Mouse (Mus musculus): Measurements from ENCODE around the gene Ctcfl. TPM values are rescaled to one million over a fixed set of nuclear protein-coding genes. Genes with fewer than 3 reads are reported as not detected.
A peak's percentile ranks its signal among the peaks of the same experiment; 100 is the strongest.

Gene Ctcfl
- total RNA-seq, 2 experiments from 2014 or later, result 0.07 TPM

DNA sequence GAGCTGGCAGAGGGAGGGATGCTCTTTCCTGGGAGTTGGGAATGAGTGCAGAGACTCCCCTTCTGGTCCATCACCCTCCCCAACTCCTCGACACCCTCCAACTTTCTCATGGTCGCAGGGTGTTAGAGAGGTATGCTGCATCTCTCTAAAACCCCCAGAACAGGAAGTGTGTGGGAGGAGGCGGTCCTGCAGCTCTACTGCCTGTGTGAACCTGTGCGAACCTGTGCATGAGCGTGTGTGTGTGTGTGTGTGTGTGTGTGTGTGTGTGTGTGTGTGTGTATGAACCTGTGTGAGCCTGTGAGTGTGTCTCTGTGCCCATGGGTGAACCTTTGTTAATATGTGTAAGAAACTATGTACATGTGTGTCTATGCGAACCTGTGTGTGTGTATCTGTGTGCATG, 65.5 kb downstream of the Ctcfl start:
- intact Hi-C loops (cut with DNase I), result no loop called here

DNA sequence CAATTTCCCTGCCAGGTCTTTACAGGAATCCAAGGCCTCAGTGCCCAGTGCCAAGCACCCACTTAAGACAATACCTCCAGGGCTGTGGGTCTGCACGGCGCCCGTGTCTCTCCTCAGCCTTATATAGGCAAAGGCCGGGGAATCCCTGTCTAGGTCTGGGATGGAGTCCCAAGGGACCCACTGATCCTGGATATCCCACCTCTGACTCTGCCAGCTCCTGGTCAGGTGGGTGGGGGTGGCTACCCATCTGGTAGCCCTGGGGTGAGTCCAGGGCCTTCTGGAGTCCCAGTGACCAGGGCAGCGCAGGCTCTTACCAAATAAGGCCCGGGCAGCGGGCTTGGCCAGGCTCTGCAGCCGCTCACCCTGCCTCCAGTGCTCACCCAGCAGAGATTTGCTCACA, 66.4 kb downstream of the Ctcfl start:
- DNase-seq, result peak; percentile 19 to 36
- intact Hi-C loops (cut with DNase I), result no loop called here

More for the DNA sequence above, 65.5 kb downstream of the Ctcfl start:
- no peak for DNase-seq

DNA sequence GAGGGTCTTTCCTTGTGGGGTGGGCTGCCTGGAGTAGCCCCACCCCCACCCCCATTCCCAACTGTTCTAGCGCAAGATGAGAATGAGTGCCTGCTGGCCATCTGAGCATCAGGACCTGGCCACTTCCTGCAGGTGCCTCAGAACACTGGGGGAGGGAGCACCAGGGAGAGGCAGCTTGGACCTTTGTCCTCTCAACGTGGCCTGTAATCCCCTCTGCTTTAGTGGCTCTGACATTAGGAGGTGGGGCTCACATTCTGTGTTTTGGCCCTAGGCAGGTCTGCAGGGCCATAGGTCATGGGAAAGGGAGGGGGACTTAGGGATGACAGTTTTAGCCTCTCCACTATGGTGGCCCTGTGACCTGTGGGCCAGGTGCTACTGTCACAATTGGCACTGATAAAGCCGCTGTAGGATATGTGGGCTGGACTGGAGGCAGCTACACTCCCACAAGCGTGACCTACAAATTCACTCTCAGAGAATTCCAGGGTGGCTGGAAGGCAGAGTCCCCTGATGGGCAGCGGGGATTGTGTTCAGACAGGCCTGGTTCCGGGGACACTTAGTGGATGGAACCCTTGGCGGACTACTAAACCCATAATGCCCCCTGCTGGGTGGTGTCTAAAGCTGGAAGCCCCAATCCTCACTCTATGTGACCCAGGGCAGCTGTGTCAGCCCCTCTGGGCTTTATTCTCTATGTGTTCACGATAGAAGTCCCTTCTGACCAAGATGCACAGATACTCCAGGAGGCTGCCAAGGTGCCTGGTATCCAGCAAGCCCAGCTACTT, 68.5 kb downstream of the Ctcfl start:
- DNase-seq, result peak in 1 of 2 experiments; percentile 5

DNA sequence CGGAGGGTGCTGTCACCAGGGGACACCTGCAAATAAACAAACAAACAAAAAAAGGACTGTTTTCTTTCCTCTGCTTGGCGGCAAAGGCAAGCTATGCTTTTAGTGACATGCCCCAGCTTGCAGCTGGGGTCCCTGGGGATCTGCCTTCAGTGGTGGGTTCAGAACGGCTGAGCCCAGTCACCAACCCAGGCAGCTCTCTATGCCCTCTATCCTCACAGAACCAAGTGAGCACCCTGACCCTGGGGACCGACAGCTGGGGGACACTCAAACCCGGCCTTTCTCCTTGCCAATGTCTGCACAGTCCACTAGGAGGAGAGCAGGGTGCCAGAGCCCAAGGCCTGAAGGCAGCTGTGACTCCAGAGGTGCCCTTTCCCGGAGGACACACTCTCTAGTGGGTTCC, 69.5 kb downstream of the Ctcfl start:
- DNase-seq, result no peak
- intact Hi-C loops (cut with DNase I), result no loop called here

More for the DNA sequence above, 68.5 kb downstream of the Ctcfl start:
- intact Hi-C loops (cut with DNase I), result no loop called here

DNA sequence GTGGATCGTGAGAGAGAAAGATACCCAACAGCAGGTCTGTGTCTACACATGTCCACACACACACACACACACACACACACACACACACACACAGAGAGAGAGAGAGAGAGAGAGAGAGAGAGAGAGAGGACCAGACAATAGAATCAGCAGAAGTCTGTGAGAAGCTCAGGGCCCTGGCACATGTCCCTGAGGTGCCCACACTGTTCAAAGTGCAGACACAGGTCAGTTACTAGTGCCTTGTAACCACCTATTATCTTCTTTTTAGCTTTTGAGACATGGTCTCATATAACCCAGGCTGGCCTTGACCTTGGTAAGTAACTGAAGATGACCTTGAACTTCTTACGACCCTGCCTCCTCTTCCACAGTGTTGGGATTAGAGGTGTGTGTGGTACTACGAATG, 70.1 kb downstream of the Ctcfl start:
- intact Hi-C loops (cut with DNase I), result no loop called here
- no peak for DNase-seq

DNA sequence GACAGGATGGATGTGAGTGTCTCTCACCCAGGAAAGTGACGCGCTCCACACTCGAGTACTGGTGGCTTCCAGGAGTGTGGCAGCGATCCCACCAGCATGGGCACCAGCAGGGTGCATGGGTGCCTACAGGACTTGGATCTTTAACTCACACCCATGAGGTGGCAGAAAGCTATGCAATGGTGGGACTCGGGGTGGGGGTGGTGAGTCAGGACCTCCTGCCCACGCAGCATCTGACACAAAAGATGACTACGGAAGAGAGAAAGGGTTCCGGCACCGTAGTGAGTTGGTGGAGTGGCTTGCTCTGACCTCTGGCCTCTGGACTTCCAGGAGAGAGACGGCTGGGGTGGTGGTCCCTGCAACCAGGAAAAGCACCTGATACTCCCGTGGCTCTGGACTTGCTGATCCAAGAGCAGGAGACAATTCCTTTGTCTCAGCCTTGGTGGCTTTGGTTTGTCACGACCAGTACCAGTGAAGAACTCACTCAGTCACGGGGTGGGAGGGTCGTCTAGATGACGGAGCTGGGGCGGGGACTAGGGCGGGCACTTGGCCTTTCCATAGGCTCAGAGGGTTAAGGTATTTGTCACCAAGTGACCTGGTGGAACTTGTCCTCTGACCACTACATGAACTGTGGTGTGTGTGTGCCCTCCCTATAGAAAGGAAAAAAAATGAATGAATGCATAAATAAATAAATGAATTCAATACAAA, 71.1 kb downstream of the Ctcfl start:
- no peak for DNase-seq

DNA sequence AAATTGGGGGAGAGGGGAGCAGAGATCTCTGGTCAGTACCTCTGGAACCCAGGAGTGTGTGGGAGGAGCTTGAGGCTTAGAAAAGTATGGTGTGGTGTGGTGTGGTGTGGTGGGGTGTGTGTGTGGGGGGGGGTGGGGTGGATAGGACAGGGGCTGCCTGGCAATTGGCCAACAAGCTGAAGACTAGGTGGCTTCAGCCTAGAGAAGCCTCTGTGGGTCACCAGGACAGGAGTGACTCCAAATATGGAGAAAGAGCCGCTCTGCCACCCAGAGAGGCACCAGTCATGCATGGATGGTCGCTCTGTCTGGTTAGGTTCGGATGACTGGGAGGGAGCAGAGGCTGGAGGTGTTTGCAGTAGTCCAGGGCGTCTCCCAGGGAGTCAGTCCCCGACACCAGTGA, 71.9 kb downstream of the Ctcfl start:
- intact Hi-C loops (cut with DNase I), result no loop called here

More for the DNA sequence above, 71.1 kb downstream of the Ctcfl start:
- intact Hi-C loops (cut with DNase I), result no loop called here

DNA sequence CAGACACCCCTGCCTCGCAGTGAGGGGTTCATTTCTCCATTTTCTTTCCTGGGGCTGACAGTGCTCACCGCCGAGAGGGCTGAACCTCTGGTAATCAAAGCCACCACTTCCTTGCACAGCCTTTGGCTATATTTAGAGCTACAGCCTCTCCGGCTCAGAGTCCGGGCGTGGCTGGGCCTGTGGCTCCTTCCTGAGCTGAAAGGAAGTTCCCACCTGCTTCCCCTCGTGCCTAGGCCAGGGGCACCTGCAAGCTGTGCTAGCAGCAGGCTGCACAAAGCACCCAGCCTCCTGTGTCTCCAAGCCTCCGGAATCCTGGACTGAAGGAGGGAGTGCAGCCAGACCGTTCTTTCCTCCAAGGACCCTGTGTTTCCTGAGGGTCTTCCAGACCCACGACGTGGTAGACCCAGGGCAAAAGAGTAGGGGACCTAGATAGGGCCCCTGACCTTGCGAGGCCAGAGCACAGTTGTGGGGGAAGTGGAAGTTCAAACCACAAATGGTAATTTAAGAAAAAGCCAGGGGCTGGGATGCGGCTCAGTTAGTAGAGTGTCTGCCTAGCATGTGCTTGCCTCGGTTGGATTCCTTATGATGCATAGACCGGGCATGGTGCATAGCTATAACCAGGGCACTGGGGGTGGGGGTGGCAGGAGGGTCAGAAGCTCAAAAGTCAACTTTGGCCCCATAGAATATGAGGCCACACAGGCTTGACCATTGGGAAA, 72.6 kb downstream of the Ctcfl start:
- peak in 1 of 2 experiments; percentile 54 for DNase-seq
- intact Hi-C loops (cut with DNase I), result no loop called here

More for the DNA sequence above, 71.9 kb downstream of the Ctcfl start:
- no peak for DNase-seq

DNA sequence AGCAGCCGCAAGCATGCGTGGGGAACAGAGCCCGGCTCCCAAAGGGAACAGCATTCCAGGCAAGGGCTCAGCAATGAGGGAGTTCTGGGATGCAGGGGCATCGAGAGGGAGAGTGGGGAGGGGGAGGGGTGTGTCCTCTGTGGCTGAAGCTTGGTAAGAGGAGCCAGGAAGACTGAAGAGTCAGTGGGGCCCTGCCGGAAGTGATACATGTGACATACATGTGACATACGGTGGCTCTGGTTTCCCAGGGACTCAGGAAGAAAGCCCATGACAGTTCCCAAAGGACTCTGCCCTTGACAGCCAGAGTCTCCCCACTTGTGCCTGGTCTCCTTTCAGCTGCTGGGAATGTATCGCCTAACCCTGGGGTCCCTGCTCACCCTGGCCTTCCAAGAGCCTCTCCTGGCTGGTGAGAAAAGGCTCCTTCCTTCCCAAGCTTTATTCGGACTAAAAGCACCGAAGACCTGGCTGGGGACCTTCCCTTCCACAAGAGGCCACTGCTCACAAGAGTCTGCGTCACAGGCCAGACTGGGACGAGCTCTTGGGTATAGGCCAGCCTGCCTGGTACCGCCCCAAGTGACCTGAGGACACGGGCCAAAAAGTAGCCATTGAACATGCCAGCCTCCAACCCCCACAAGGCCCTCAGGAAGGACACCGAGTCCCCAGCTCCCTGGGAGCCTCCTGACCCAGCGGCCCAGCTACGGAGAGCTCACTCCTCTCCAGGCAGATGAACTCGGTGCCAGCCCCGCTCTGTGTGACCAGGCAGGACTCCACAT, 74.9 kb downstream of the Ctcfl start:
- intact Hi-C loops (cut with DNase I), result loop anchor here (5.0 kb wide), 1 partner anchor 38 kb away; no protein-coding TSS in a partner anchor
- peak; percentile 74 to 84 for DNase-seq

Other genes with a start within 250 kb of the Ctcfl start
- gene Bmp7, start 179.2 kb downstream of the Ctcfl start, total RNA-seq (2021), result 1 to 10 TPM; 1.7 to 2.6 TPM
- under 1 TPM; 0.07 to 0.93 TPM for gene Spo11, start 141.8 kb downstream of the Ctcfl start, total RNA-seq (2021)
- 10 to 100 TPM; 29.6 to 32.7 TPM for gene Rae1, start 119.4 kb downstream of the Ctcfl start, total RNA-seq (2021)
- 100 to 1,000 TPM; 198 to 232 TPM for gene Rbm38, start 99.0 kb downstream of the Ctcfl start, total RNA-seq (2021)
- gene Pck1, start 33.5 kb upstream of the Ctcfl start, total RNA-seq (2021), result 10 to 100 TPM in 1 of 2 experiments, 1 to 10 TPM in 1; 7.2 to 42.3 TPM
- gene Zbp1, start 99.4 kb upstream of the Ctcfl start, total RNA-seq (2021), result under 1 TPM; 0.31 to 0.44 TPM
- gene Pmepa1, start 157.0 kb upstream of the Ctcfl start, total RNA-seq (2021), result 10 to 100 TPM; 32.4 to 32.5 TPM

All from heart, postnatal 14 days (tissue).